Mouse (Mus musculus) liver, embryonic 14.5 days (tissue): ENCODE measurements around the gene Add1.

ENCODE experiments used
- CTCF ChIP-seq: IDR thresholded peaks from 2 replicates; pipeline ENCODE4 v1.5.1; 2016; ENCODE audit warnings: antibody characterized with exemption, low read depth, control low read depth
- EP300 ChIP-seq: IDR thresholded peaks from 2 replicates; pipeline ENCODE4 v1.6.1; 2016; ENCODE audit warnings: antibody characterized with exemption, low read depth

- TF ChIP-seq CTCF: no peak
- no peak for TF ChIP-seq EP300
These were observed 2.8 kb downstream of the Add1 start for GRCm38 (mm10) chr5:34576286-34576685.
